Mouse (Mus musculus) brain, embryonic 14.5 days (tissue): ENCODE measurements at regions not wholly inside any gene's neighbourhood (a gene's known extent, or its start where the extent isn't known, plus 50 kb on each side); places are given as distances from the start of the nearest gene placed in this dataset.

Experiments
- CTCF ChIP-seq: fragments of 200-500 bp; IDR thresholded peaks from 2 replicates; pipeline ENCODE4 v1.5.1; 2012; ENCODE audit warnings: inconsistent platforms, mild to moderate bottlenecking, moderate library complexity, borderline replicate concordance; ENCODE audit not compliant: insufficient read depth, insufficient read length; ENCODE audit errors: extremely low read depth
- POLR2A ChIP-seq: fragments of 200-500 bp; IDR thresholded peaks from 2 replicates; pipeline ENCODE4 v1.6.1; 2012; ENCODE audit warnings: mild to moderate bottlenecking, inconsistent platforms, borderline replicate concordance; ENCODE audit not compliant: poor library complexity, insufficient read depth, insufficient read length, severe bottlenecking; ENCODE audit errors: extremely low read depth

GRCm38 (mm10) chr1:89374271-89374670, 80.3 kb upstream of the Agap1 start:
- TF ChIP-seq CTCF (no peak), POLR2A (no peak)
